Mouse (Mus musculus): ENCODE measurements around the gene Pip5k1c. TPM values are rescaled to one million over a fixed set of nuclear protein-coding genes. Genes with fewer than 3 reads are reported as not detected.

Gene Pip5k1c
- 154 and 159 TPM in 2 replicates for polyA plus RNA-seq (2015; fragmentation: Nextera tagmentation; extraction: Ambion mirVana)

DNA sequence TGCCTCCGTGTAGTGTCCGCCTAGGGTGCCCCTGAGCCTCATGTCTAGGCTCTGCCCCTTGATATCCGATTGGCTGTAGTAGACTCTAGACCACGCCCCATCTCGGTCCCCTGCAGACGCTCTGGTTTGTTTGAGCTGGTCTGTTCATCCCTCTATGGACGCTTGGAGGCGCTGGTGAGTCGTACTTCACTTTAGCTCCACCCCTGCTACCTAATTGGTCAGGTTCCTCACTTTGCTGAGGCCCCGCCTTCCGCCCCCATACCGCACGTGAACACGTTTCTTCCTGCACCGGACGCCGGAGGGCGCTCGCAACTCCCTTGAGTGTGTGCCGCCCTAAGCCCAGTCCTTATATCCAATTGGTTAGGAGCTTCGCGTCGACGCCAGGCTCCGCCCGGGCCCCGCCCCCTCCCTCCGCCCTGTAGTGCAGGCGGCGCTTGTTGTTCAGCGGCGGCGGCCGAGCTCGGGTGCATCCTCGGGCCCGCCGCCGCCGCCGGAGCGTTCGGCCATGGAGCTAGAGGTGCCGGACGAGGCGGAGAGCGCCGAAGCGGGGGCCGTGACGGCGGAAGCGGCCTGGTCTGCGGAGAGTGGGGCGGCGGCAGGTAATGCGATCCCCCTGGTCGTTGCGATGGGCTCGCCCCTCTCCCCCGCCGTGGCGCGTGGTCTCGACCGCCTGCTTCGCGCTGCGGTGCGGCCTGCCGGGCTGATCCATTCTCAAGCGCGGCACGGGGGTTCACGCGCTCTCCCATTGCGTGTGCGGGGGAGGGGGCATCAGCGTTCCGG, at the start of gene Pip5k1c:
TSS of gene Pip5k1c (plus strand) at position 410 of the 780 bp plus-strand sequence.
- WGBS: under 1% methylated on average over 70 of the region's 80 CpGs
- Histone ChIP-seq H3K4me2 (peak within 1 kb of the TSS; percentile 70), H3K9me3 (no peaks in the 10 kb centered on the region), H3K36me3 (replicated peaks) (no peaks in the 10 kb centered on the region), H3K27ac (peak within 1 kb of the TSS; percentile 88), H3K4me3 (peak within 1 kb of the TSS; percentile 80), H3K27me3 (replicated peaks) (no peaks in the 10 kb centered on the region), H3K4me1 (peaks cover 35% of the 10 kb centered on the region), H3K9ac (peak within 1 kb of the TSS; percentile 84)
- ATAC-seq (replicated peaks): peak; percentile 96

DNA sequence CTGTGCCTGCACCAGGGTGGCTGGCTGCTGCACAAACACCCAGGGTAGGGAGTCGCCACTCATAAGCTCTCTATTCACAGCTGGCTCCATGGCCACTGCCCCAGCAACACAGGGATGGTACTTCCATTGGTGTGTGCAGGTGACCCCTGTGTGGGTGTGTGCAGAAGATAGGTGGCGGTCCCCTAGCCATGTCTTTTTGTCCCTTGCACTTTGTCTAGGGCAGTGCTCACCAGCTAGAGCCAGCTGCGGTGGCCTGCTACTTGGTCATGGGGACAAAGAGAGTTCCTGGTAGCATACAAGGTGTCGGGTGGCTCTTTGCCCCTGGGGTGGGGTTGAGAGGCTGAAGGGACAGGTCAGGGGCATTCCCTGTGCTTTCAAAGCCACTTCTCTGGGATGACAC, 48.6 kb upstream of the Pip5k1c start:
- Histone ChIP-seq H3K27me3 (replicated peaks) (peaks cover 19% of the 10 kb centered on the region), H3K4me3 (no peak overlapping the region), H3K27ac (no peak overlapping the region), H3K9ac (no peak overlapping the region), H3K9me3 (no peaks in the 10 kb centered on the region), H3K4me1 (0 out of 2 replicates have a peak, but pooled peaks cover 3% of the 10 kb centered on the region), H3K36me3 (replicated peaks) (no peaks in the 10 kb centered on the region), H3K4me2 (no peak overlapping the region)
- ATAC-seq (replicated peaks): no peak
- 80% methylated on average over 4 of the region's 4 CpGs for WGBS

DNA sequence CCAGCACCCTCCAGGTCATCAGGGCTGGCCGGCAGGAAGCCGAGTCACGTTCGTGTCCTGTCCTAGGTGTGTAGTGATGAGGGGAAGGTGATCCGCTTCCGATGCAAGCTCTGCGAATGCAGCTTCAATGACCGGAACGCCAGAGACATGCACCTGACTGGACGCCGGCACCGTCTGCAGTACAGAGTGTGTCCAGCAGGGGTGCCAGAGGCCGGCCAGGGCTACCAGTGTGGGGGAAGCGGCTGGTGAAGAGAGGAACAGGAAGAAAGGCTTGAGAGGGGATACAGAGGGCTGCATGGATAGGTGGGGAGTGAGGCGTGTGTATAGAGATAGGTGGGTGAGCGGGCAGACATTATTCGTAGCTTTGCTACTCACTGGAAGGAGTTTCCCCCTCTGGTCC, 48.2 kb upstream of the Pip5k1c start:
- no peak overlapping the region for H3K4me2 ChIP-seq
- no peaks in the 10 kb centered on the region for H3K9me3 ChIP-seq
- no peak overlapping the region for H3K9ac ChIP-seq
- 9% methylated on average over 17 of the region's 17 CpGs for WGBS
- no peak overlapping the region for H3K4me3 ChIP-seq
- ATAC-seq (replicated peaks): peak; percentile 57
- no peaks in the 10 kb centered on the region for H3K36me3 ChIP-seq (replicated peaks)
- H3K27ac ChIP-seq: no peak overlapping the region
- H3K4me1 ChIP-seq: 0 out of 2 replicates have a peak, but pooled peaks cover 3% of the 10 kb centered on the region
- peaks cover 14% of the 10 kb centered on the region for H3K27me3 ChIP-seq (replicated peaks)

DNA sequence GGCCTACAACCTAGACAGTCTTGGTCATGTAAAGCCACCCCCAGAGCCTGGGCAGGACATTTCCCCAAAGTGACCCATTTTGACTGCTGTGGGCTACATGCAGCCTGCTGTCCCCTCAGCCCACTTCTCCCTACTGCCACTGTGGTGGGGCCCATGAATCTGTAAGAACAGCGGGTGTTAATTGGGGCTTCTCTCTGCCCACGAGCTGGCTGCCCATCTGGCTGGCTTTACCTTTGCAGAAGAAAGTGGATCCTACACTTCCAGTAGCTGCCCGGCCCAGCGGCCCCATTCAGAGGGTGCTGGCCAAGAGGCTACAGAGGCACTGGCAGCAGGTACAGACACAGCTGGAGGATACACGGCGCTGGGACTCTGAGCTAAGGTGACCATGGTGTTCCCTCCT, 47.6 kb upstream of the Pip5k1c start:
- no peaks in the 10 kb centered on the region for H3K36me3 ChIP-seq (replicated peaks)
- no peak overlapping the region for H3K27ac ChIP-seq
- no peak overlapping the region for H3K9ac ChIP-seq
- no peak for ATAC-seq (replicated peaks)
- H3K4me1 ChIP-seq: no peaks in the 10 kb centered on the region
- WGBS: 94% methylated on average over 6 of the region's 6 CpGs
- no peaks in the 10 kb centered on the region for H3K9me3 ChIP-seq
- no peak overlapping the region for H3K4me3 ChIP-seq
- H3K4me2 ChIP-seq: no peak overlapping the region
- H3K27me3 ChIP-seq (replicated peaks): peaks cover 8% of the 10 kb centered on the region; the same call in 1 of the 2 replicates

DNA sequence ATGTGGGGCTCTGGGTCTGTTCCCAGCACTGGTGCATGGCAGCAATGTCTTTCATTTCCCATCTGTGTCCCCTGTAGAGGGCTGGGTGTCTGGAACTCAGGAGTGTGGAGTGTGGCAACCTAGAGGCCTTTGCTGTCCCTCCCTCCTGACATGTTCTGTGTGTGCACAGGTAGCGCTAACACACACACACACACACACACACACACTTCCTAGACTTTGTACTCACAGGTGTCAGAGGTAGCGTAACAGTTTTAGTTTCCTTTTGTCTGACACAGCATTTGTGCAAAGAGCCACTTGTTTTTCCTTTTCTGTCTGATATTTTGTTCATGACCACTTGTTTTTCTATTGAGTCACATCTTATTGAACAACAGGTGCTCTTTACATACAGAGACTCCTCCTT, 45.0 kb upstream of the Pip5k1c start:
- Histone ChIP-seq H3K4me1 (peaks cover 10% of the 10 kb centered on the region), H3K4me2 (no peak overlapping the region), H3K9ac (no peak overlapping the region), H3K27me3 (replicated peaks) (peaks cover 16% of the 10 kb centered on the region), H3K27ac (no peak overlapping the region), H3K4me3 (no peak overlapping the region), H3K9me3 (no peaks in the 10 kb centered on the region), H3K36me3 (replicated peaks) (no peaks in the 10 kb centered on the region)
- WGBS: 100% methylated on average over 2 of the region's 2 CpGs
- no peak for ATAC-seq (replicated peaks)

DNA sequence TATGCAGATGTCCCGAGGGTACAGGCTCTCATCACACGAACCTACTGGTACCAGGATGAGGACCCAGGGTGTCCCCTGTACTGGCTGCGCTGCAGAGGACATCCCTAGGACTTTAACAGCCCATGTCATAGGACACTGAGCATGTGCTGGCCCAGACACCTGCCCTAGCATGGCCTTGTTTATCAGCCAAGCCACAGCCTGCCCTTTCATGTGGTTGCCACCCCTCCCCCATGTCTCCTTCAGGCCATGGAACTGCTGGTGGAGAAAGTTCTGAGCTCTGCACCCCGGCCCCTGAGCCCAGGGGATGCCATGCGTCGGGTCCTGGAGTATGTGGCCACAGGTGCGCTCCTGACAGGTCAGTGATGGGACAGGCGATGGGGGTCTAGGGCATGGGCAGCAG, 43.3 kb upstream of the Pip5k1c start:
- H3K4me3 ChIP-seq: no peak overlapping the region
- H3K27me3 ChIP-seq (replicated peaks): peaks cover 21% of the 10 kb centered on the region
- H3K36me3 ChIP-seq (replicated peaks): no peaks in the 10 kb centered on the region
- H3K4me1 ChIP-seq: peaks cover 18% of the 10 kb centered on the region
- no peak for ATAC-seq (replicated peaks)
- 84% methylated on average over 8 of the region's 8 CpGs for WGBS
- H3K27ac ChIP-seq: no peak overlapping the region
- no peak overlapping the region for H3K9ac ChIP-seq
- H3K9me3 ChIP-seq: no peaks in the 10 kb centered on the region
- H3K4me2 ChIP-seq: no peak overlapping the region

DNA sequence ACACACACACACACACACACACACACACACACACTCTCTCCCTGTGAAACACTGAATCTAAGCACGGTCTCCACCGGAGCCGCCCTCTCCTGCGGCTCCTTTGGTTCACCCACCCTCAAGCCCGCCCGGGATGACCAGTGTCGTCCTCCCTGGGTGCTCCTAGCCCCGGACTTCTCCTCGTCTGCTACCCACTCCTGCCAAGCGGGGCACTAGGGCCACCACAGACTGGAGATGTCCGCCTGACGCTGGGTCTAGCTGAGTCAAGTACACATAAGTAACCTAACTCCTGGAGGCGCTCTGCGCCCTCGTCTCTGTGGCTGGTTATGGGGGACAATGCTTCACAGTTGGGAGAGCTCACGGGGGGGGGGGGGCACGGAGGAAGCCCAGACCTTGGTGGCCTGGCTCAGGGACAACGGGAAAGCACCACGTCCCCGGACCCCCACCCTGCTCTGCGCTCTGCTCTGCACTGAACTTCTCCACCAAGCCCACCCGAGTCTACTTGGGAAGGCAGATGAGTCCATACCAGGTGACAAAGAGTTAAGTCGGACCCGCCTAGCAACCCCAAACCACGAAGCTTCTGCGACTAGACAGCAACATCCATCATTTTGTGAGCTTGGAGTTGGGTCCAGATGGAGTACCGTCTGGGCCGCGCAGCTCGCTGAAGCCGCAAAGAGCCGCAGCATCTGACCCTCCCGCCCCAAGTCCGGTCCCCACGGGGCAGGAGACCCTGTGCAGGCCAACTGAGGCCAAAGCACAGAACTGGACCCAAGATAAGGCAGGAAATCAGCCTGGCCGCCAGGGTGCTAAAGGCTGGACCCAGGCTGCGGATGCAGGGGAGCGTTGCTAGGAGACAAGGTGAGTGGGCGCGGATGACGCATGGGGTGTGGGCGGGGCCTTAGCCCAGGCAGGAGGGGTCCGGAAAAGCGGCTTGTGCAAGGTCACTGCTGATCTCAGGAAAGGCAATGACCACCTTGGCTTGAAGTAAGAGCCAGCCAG, 40.0 kb upstream of the Pip5k1c start, which contains the start of gene Matk:
TSS of gene Matk (plus strand) at position 512 of the 996 bp plus-strand sequence.
- H3K9ac ChIP-seq: peak within 1 kb of the TSS; percentile 44
- ATAC-seq (replicated peaks): peak; percentile 86
- H3K9me3 ChIP-seq: no peaks in the 10 kb centered on the region
- no peaks in the 10 kb centered on the region for H3K36me3 ChIP-seq (replicated peaks)
- H3K27ac ChIP-seq: peak within 1 kb of the TSS; percentile 67
- H3K4me2 ChIP-seq: peak within 1 kb of the TSS; percentile 66
- H3K4me1 ChIP-seq: peaks cover 26% of the 10 kb centered on the region
- H3K27me3 ChIP-seq (replicated peaks): peaks cover 34% of the 10 kb centered on the region
- WGBS: 8% methylated on average over 44 of the region's 44 CpGs
- H3K4me3 ChIP-seq: peak within 1 kb of the TSS; percentile 38

DNA sequence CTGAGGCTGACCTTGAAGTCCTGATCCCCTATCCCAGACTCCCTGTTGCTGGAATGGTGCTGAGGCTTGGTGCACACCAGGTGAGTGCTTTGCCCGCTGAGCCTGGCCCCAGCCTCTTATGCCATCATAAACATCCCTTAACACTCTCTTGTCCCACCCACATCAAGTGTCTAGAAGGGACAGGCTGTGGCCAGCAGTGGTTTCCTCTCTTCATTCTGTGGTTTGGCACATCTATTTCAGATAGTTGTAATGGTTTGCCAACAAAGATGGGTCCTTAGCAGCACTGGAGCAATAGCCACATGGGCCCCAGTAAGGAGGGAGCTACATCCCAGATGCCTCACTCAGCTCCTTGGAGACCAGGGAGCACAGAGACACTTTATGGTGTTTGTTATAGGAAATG, 37.9 kb upstream of the Pip5k1c start:
- no peak for ATAC-seq (replicated peaks)
- no peak overlapping the region for H3K4me2 ChIP-seq
- no peak overlapping the region for H3K4me3 ChIP-seq
- no peak overlapping the region for H3K9ac ChIP-seq
- peaks cover 40% of the 10 kb centered on the region for H3K4me1 ChIP-seq
- 68% methylated on average over 1 of the region's 1 CpGs for WGBS
- no peak overlapping the region for H3K27ac ChIP-seq
- H3K27me3 ChIP-seq (replicated peaks): peaks cover 52% of the 10 kb centered on the region
- no peaks in the 10 kb centered on the region for H3K9me3 ChIP-seq
- H3K36me3 ChIP-seq (replicated peaks): no peaks in the 10 kb centered on the region

DNA sequence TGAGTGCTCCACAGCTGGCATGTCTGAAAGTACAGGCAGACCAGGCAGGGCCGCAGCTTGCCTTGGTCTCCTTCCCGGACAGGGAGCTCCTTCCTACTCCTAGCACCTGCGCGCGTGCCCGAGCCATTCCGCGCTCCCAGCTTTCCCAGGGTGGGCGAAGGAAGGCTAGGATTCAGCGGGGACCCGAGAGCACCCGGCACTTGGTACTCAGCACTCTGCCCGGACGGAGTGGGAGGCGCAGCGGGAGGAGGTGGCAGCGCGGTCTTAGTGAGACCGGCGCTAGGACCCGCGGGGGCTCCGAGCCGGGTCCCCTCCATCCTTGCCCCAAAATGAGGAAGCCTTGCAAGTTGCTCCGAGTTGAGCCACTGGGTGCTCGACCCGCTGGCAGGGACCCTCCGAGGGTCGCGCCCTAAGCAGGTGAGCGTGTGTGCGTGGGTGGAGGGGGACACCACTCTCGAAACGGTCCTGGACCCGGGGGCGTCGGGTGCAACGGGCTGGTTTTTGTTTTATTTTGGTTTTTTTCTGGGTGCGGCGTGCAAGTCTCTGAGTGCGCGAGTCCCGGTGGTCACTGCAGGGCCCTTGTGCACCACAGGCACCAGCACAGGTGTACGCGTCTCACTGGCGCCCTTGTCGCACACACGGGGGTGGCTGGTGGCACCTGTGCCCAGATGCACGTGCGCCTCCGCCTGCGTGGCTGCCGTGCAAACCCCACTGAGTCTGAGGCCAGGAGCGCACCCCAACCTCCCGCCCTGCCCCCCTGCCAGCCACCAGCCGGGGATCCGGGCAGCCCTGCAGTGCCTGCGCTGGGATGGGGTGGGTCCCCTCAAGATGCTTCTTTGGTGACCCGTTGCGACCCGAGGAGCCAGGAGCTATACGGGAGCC, 35.4 kb upstream of the Pip5k1c start:
- H3K27ac ChIP-seq: no peak overlapping the region
- H3K4me3 ChIP-seq: peak overlapping the region; percentile 58
- H3K4me2 ChIP-seq: peak overlapping the region; percentile 95
- H3K9ac ChIP-seq: peak overlapping the region; percentile 60
- ATAC-seq (replicated peaks): no peak
- H3K27me3 ChIP-seq (replicated peaks): peaks cover 36% of the 10 kb centered on the region
- peaks cover 36% of the 10 kb centered on the region for H3K4me1 ChIP-seq
- no peaks in the 10 kb centered on the region for H3K36me3 ChIP-seq (replicated peaks)
- 1% methylated on average over 62 of the region's 62 CpGs for WGBS
- no peaks in the 10 kb centered on the region for H3K9me3 ChIP-seq

DNA sequence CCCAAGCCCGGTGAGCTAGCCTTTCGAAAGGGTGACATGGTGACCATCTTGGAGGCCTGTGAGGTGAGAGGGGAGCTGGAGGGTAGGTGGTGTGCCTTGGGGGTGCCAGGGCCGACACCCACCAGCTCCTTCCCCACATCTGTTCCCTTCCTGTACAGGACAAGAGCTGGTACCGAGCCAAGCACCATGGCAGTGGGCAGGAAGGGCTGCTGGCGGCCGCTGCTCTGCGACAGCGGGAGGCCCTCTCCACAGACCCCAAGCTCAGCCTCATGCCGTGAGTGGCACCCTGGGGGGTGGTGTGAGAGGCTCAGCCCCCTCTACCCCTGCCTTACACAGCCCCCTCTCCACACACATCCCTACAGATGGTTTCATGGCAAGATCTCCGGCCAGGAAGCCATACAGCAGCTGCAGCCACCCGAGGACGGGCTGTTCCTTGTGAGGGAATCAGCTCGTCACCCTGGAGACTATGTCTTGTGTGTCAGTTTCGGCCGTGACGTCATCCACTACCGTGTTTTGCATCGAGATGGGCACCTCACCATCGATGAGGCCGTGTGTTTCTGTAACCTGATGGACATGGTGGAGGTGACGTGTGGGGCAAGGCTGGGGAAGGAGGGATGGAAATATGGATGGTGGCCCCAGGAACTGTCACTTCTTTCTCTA, 33.4 kb upstream of the Pip5k1c start:
- Histone ChIP-seq H3K27me3 (replicated peaks) (peaks cover 31% of the 10 kb centered on the region), H3K9me3 (no peaks in the 10 kb centered on the region), H3K4me1 (peaks cover 24% of the 10 kb centered on the region), H3K4me2 (no peak overlapping the region), H3K9ac (no peak overlapping the region), H3K4me3 (no peak overlapping the region), H3K27ac (no peak overlapping the region), H3K36me3 (replicated peaks) (no peaks in the 10 kb centered on the region; the same call in 1 of the 2 replicates)
- 43% methylated on average over 21 of the region's 21 CpGs for WGBS
- no peak for ATAC-seq (replicated peaks)

DNA sequence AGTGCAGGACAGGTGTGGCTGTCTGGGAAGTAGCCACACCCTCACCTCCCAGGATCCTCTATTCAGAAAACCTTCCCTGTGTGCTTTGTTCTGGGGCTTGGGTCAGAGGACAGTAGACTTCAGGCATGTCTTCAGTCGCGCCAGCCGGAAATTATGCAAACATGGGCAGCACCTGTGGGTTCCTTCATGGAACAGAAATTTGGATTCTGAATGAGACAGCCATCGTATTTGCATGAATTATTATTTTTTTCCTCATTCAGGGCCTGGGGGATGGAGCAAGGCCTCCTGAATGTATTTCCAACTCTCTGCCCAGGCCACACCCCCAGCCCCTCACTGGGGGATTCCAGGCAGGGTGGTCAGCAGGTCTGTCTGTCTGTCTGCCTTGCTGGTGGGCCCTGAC, 31.7 kb upstream of the Pip5k1c start:
- 93% methylated on average over 4 of the region's 4 CpGs for WGBS
- Histone ChIP-seq H3K27me3 (replicated peaks) (peaks cover 31% of the 10 kb centered on the region), H3K9ac (no peak overlapping the region), H3K9me3 (no peaks in the 10 kb centered on the region), H3K27ac (no peak overlapping the region), H3K4me3 (no peak overlapping the region), H3K4me2 (no peak overlapping the region), H3K36me3 (replicated peaks) (no peaks in the 10 kb centered on the region; the same call in 1 of the 2 replicates), H3K4me1 (peaks cover 32% of the 10 kb centered on the region)
- no peak for ATAC-seq (replicated peaks)

Data from midbrain, embryonic 15.5 days (tissue).